Mouse (Mus musculus) limb, embryonic 10.5 days (tissue): ENCODE measurements around the gene Klhdc2. TPM values are rescaled to one million over a fixed set of nuclear protein-coding genes. Genes with fewer than 3 reads are reported as not detected.

ENCODE experiments used
- DNase-seq: peaks from one replicate; pipeline ENCODE4 v3.0.0-alpha.2; 2017; ENCODE audit warnings: low spot score
- H3K27ac ChIP-seq: fragments of 300-500 bp; sonication (generic); 2 replicates; pipeline ENCODE4 v1.5.1; 2016; ENCODE audit warnings: mild to moderate bottlenecking
- H3K27me3 ChIP-seq: fragments of 300-500 bp; sonication (generic); 2 replicates; pipeline ENCODE4 v1.6.1; 2016; ENCODE audit warnings: low read depth, mild to moderate bottlenecking; ENCODE audit not compliant: poor library complexity, severe bottlenecking
- H3K36me3 ChIP-seq: fragments of 300-500 bp; sonication (generic); 2 replicates; pipeline ENCODE4 v1.6.1; 2016; ENCODE audit warnings: mild to moderate bottlenecking, moderate library complexity
- H3K4me1 ChIP-seq: fragments of 300-500 bp; sonication (generic); 2 replicates; pipeline ENCODE4 v1.6.1; 2016
- H3K4me3 ChIP-seq: fragments of 300-500 bp; sonication (generic); 2 replicates; pipeline ENCODE4 v1.5.1; 2016; ENCODE audit warnings: mild to moderate bottlenecking, moderate library complexity
- H3K9me3 ChIP-seq: fragments of 300-500 bp; sonication (generic); replicated peaks from 2 replicates; pipeline ENCODE4 v1.6.1; 2016; ENCODE audit warnings: mild to moderate bottlenecking
- WGBS: fragments of 180-500 bp; shearing (Covaris S2); methylation state at CpG from one replicate; pipeline ENCODE4 v1.1.7; 2016; 5-methylcytosine and 5-hydroxymethylcytosine counted together
- polyA plus RNA-seq: library from polyadenylated mRNA; unstranded; fragments of >200 nt; fragmentation: Nextera tagmentation; extraction: Ambion mirVana; gene quantifications from 2 replicates; pipeline ENCODE4 v1.2.1, GENCODE M21; 2016

Gene Klhdc2
- polyA plus RNA-seq, 1 experiment from 2014 or later, result 193 TPM

GRCm38 (mm10) chr12:69288699-69289098 is 7.8 kb upstream of the Klhdc2 start:
- Histone ChIP-seq H3K27ac (no peak overlapping the region), H3K36me3 (no peaks in the 10 kb centered on the region), H3K4me1 (no peaks in the 10 kb centered on the region), H3K9me3 (no peaks in the 10 kb centered on the region), H3K27me3 (no peaks in the 10 kb centered on the region), H3K4me3 (no peak overlapping the region)
- DNase-seq, result no peak
- WGBS, result 81% methylated on average over 9 of the region's 9 CpGs

- Histone ChIP-seq H3K9me3 (no peaks in the 10 kb centered on the region), H3K4me1 (peaks cover 8% of the 10 kb centered on the region; the same call in 1 of the 2 replicates), H3K27ac (no peak overlapping the region), H3K36me3 (no peaks in the 10 kb centered on the region), H3K27me3 (no peaks in the 10 kb centered on the region), H3K4me3 (no peak overlapping the region)
- DNase-seq, result no peak
- WGBS, result 91% methylated on average over 6 of the region's 6 CpGs
These were observed 4.1 kb upstream of the Klhdc2 start for GRCm38 (mm10) chr12:69292401-69292800.

- Histone ChIP-seq H3K4me3 (no peak overlapping the region), H3K9me3 (no peaks in the 10 kb centered on the region), H3K27ac (no peak overlapping the region), H3K4me1 (peaks cover 20% of the 10 kb centered on the region), H3K36me3 (peaks cover 4% of the 10 kb centered on the region; the same call in 1 of the 2 replicates), H3K27me3 (no peaks in the 10 kb centered on the region)
- 65% methylated on average over 2 of the region's 2 CpGs for WGBS
- no peak for DNase-seq
These were observed 2.7 kb upstream of the Klhdc2 start for GRCm38 (mm10) chr12:69293815-69294214.

- Histone ChIP-seq H3K27ac (no peak overlapping the region), H3K4me1 (peaks cover 31% of the 10 kb centered on the region), H3K4me3 (no peak overlapping the region), H3K9me3 (no peaks in the 10 kb centered on the region), H3K36me3 (peaks cover 14% of the 10 kb centered on the region), H3K27me3 (no peaks in the 10 kb centered on the region)
- 78% methylated on average over 2 of the region's 2 CpGs for WGBS
- no peak for DNase-seq
These were observed 1.5 kb upstream of the Klhdc2 start for GRCm38 (mm10) chr12:69294936-69295335.

- peak overlapping the region; percentile 98 for H3K27ac ChIP-seq
- WGBS, result 82% methylated on average over 4 of the region's 4 CpGs
- H3K27me3 ChIP-seq, result no peaks in the 10 kb centered on the region
- H3K4me1 ChIP-seq, result peaks cover 31% of the 10 kb centered on the region
- peak overlapping the region; percentile 98 for H3K4me3 ChIP-seq
- no peaks in the 10 kb centered on the region for H3K9me3 ChIP-seq
- H3K36me3 ChIP-seq, result peaks cover 21% of the 10 kb centered on the region
- no peak for DNase-seq
These were observed 830 bp upstream of the Klhdc2 start for GRCm38 (mm10) chr12:69295651-69296050.

GRCm38 (mm10) chr12:69297411-69298150 is 1.1 kb downstream of the Klhdc2 start:
- WGBS, result 23% methylated on average over 20 of the region's 20 CpGs
- H3K4me1 ChIP-seq, result peaks cover 31% of the 10 kb centered on the region
- no peak for DNase-seq

GRCm38 (mm10) chr12:69298281-69298680 is 1.8 kb downstream of the Klhdc2 start:
- Histone ChIP-seq H3K27me3 (no peaks in the 10 kb centered on the region), H3K27ac (no peak overlapping the region), H3K4me3 (0 out of 2 replicates have a peak overlapping the region, but pooled peaks have one; percentile 19), H3K4me1 (peaks cover 31% of the 10 kb centered on the region), H3K36me3 (peaks cover 45% of the 10 kb centered on the region), H3K9me3 (no peaks in the 10 kb centered on the region)
- DNase-seq, result no peak
- whole genome bisulfite sequencing, result 95% methylated on average over 4 of the region's 4 CpGs

More at GRCm38 (mm10) chr12:69297411-69298150, 1.1 kb downstream of the Klhdc2 start:
- H3K9me3 ChIP-seq, result no peaks in the 10 kb centered on the region
- H3K27me3 ChIP-seq, result no peaks in the 10 kb centered on the region
- peaks cover 40% of the 10 kb centered on the region for H3K36me3 ChIP-seq
- H3K27ac ChIP-seq, result peak overlapping the region; percentile 98
- peak overlapping the region; percentile 98 for H3K4me3 ChIP-seq

GRCm38 (mm10) chr12:69299231-69299630 is 2.8 kb downstream of the Klhdc2 start:
- peak overlapping the region; percentile 9; the same call in 1 of the 2 replicates for H3K4me3 ChIP-seq
- H3K4me1 ChIP-seq, result peaks cover 31% of the 10 kb centered on the region
- no peaks in the 10 kb centered on the region for H3K27me3 ChIP-seq
- 70% methylated on average over 12 of the region's 12 CpGs for WGBS
- DNase-seq, result no peak
- H3K36me3 ChIP-seq, result peaks cover 55% of the 10 kb centered on the region
- no peaks in the 10 kb centered on the region for H3K9me3 ChIP-seq
- H3K27ac ChIP-seq, result no peak overlapping the region

- no peak for DNase-seq
- Histone ChIP-seq H3K4me1 (peaks cover 31% of the 10 kb centered on the region), H3K4me3 (no peak overlapping the region), H3K27ac (no peak overlapping the region), H3K36me3 (peaks cover 61% of the 10 kb centered on the region), H3K9me3 (no peaks in the 10 kb centered on the region), H3K27me3 (no peaks in the 10 kb centered on the region)
- 87% methylated on average over 3 of the region's 3 CpGs for WGBS
These were observed 3.4 kb downstream of the Klhdc2 start for GRCm38 (mm10) chr12:69299831-69300230.

- no peak for DNase-seq
- peaks cover 31% of the 10 kb centered on the region for H3K4me1 ChIP-seq
- no peak overlapping the region for H3K27ac ChIP-seq
- H3K27me3 ChIP-seq, result no peaks in the 10 kb centered on the region
- no peak overlapping the region for H3K4me3 ChIP-seq
- no peaks in the 10 kb centered on the region for H3K9me3 ChIP-seq
- H3K36me3 ChIP-seq, result peaks cover 67% of the 10 kb centered on the region
- WGBS, result 57% methylated on average over 2 of the region's 2 CpGs
These were observed 3.9 kb downstream of the Klhdc2 start for GRCm38 (mm10) chr12:69300391-69300790.

GRCm38 (mm10) chr12:69302171-69302570 is 5.7 kb downstream of the Klhdc2 start:
- Histone ChIP-seq H3K27ac (no peak overlapping the region), H3K4me1 (peaks cover 24% of the 10 kb centered on the region), H3K36me3 (peaks cover 84% of the 10 kb centered on the region), H3K9me3 (no peaks in the 10 kb centered on the region), H3K4me3 (no peak overlapping the region), H3K27me3 (no peaks in the 10 kb centered on the region)
- 94% methylated on average over 12 of the region's 12 CpGs for WGBS
- no peak for DNase-seq

GRCm38 (mm10) chr12:69304051-69304450 is 7.6 kb downstream of the Klhdc2 start:
- no peak for DNase-seq
- Histone ChIP-seq H3K36me3 (peaks cover 98% of the 10 kb centered on the region), H3K4me3 (no peak overlapping the region), H3K4me1 (peaks cover 9% of the 10 kb centered on the region), H3K27me3 (no peaks in the 10 kb centered on the region), H3K9me3 (no peaks in the 10 kb centered on the region), H3K27ac (no peak overlapping the region)
- WGBS, result 89% methylated on average over 2 of the region's 2 CpGs

GRCm38 (mm10) chr12:69306333-69306732 is 9.9 kb downstream of the Klhdc2 start:
- DNase-seq, result no peak
- Histone ChIP-seq H3K27me3 (no peaks in the 10 kb centered on the region), H3K36me3 (peaks cover 98% of the 10 kb centered on the region), H3K9me3 (no peaks in the 10 kb centered on the region), H3K27ac (no peak overlapping the region), H3K4me3 (no peak overlapping the region), H3K4me1 (no peaks in the 10 kb centered on the region)
- WGBS, result 96% methylated on average over 7 of the region's 7 CpGs
